Mouse (Mus musculus): ENCODE measurements at regions not wholly inside any gene's neighbourhood (a gene's known extent, or its start where the extent isn't known, plus 50 kb on each side); places are given as distances from the start of the nearest gene placed in this dataset.

GRCm38 (mm10) chrX:96019556-96019955 lies 62.8 kb upstream of the Las1l start:
- ATAC-seq (ENCODE audit: low FRiP score, low TSS enrichment) = no peak
- Histone ChIP-seq H3K4me1 (ENCODE audit: insufficient read depth, low read length) (no peaks in the 10 kb centered on the region), H3K27me3 (ENCODE audit: insufficient read depth, low read length) (no peaks in the 10 kb centered on the region), H3K4me2 (replicated peaks; ENCODE audit: low read depth, low read length) (no peak overlapping the region), H3K9ac (replicated peaks; ENCODE audit: low read length) (no peak overlapping the region), H3K9me3 (ENCODE audit: low read length) (no peaks in the 10 kb centered on the region), H3K4me3 (ENCODE audit: low read length) (no peak overlapping the region), H3K27ac (ENCODE audit: low read length) (no peak overlapping the region), H3K36me3 (ENCODE audit: insufficient read depth, low read length) (no peaks in the 10 kb centered on the region)
- WGBS = 37% methylated on average over 2 of the region's 2 CpGs

- Histone ChIP-seq H3K4me3 (ENCODE audit: low read length) (no peak overlapping the region), H3K4me1 (ENCODE audit: insufficient read depth, low read length) (no peaks in the 10 kb centered on the region), H3K9ac (replicated peaks; ENCODE audit: low read length) (no peak overlapping the region), H3K27me3 (ENCODE audit: insufficient read depth, low read length) (peaks cover 2% of the 10 kb centered on the region; the same call in 1 of the 2 replicates), H3K4me2 (replicated peaks; ENCODE audit: low read depth, low read length) (no peak overlapping the region), H3K9me3 (ENCODE audit: low read length) (no peaks in the 10 kb centered on the region), H3K36me3 (ENCODE audit: insufficient read depth, low read length) (no peaks in the 10 kb centered on the region), H3K27ac (ENCODE audit: low read length) (no peak overlapping the region)
- WGBS = 78% methylated on average over 3 of the region's 3 CpGs
- no peak for ATAC-seq (ENCODE audit: low FRiP score, low TSS enrichment)
These were observed 63.6 kb upstream of the Las1l start for GRCm38 (mm10) chrX:96020407-96020806.

GRCm38 (mm10) chrX:96025374-96025773 lies 68.6 kb upstream of the Las1l start:
- no peak overlapping the region for H3K4me2 ChIP-seq (replicated peaks; ENCODE audit: low read depth, low read length)
- ATAC-seq (ENCODE audit: low FRiP score, low TSS enrichment) = peak; percentile 42; the same call in 1 of the 2 replicates

GRCm38 (mm10) chrX:96025876-96026275 lies 69.1 kb upstream of the Las1l start:
- Histone ChIP-seq H3K9ac (replicated peaks; ENCODE audit: low read length) (no peak overlapping the region), H3K4me1 (ENCODE audit: insufficient read depth, low read length) (no peaks in the 10 kb centered on the region), H3K4me2 (replicated peaks; ENCODE audit: low read depth, low read length) (no peak overlapping the region), H3K27me3 (ENCODE audit: insufficient read depth, low read length) (peaks cover 8% of the 10 kb centered on the region; the same call in 1 of the 2 replicates), H3K4me3 (ENCODE audit: low read length) (no peak overlapping the region), H3K27ac (ENCODE audit: low read length) (peak overlapping the region; percentile 69), H3K9me3 (ENCODE audit: low read length) (no peaks in the 10 kb centered on the region), H3K36me3 (ENCODE audit: insufficient read depth, low read length) (no peaks in the 10 kb centered on the region)
- 57% methylated on average over 5 of the region's 5 CpGs for whole genome bisulfite sequencing
- peak; percentile 81; the same call in 1 of the 2 replicates for ATAC-seq (ENCODE audit: low FRiP score, low TSS enrichment)

More at GRCm38 (mm10) chrX:96025374-96025773, 68.6 kb upstream of the Las1l start:
- Histone ChIP-seq H3K9ac (replicated peaks; ENCODE audit: low read length) (no peak overlapping the region), H3K4me1 (ENCODE audit: insufficient read depth, low read length) (no peaks in the 10 kb centered on the region), H3K27me3 (ENCODE audit: insufficient read depth, low read length) (peaks cover 8% of the 10 kb centered on the region; the same call in 1 of the 2 replicates), H3K36me3 (ENCODE audit: insufficient read depth, low read length) (no peaks in the 10 kb centered on the region), H3K27ac (ENCODE audit: low read length) (peak overlapping the region; percentile 69), H3K4me3 (ENCODE audit: low read length) (no peak overlapping the region), H3K9me3 (ENCODE audit: low read length) (no peaks in the 10 kb centered on the region)
- WGBS = 77% methylated on average over 3 of the region's 3 CpGs

- 74% methylated on average over 5 of the region's 5 CpGs for WGBS
- Histone ChIP-seq H3K36me3 (ENCODE audit: insufficient read depth, low read length) (no peaks in the 10 kb centered on the region), H3K9ac (replicated peaks; ENCODE audit: low read length) (no peak overlapping the region), H3K27ac (ENCODE audit: low read length) (no peak overlapping the region), H3K4me1 (ENCODE audit: insufficient read depth, low read length) (no peaks in the 10 kb centered on the region), H3K9me3 (ENCODE audit: low read length) (no peaks in the 10 kb centered on the region), H3K4me2 (replicated peaks; ENCODE audit: low read depth, low read length) (no peak overlapping the region), H3K4me3 (ENCODE audit: low read length) (no peak overlapping the region), H3K27me3 (ENCODE audit: insufficient read depth, low read length) (peaks cover 3% of the 10 kb centered on the region; the same call in 1 of the 2 replicates)
- no peak for ATAC-seq (ENCODE audit: low FRiP score, low TSS enrichment)
These were observed 64.3 kb upstream of the Msn start for GRCm38 (mm10) chrX:96031591-96031990.

- H3K4me3 ChIP-seq (ENCODE audit: low read length) = no peak overlapping the region
- no peaks in the 10 kb centered on the region for H3K4me1 ChIP-seq (ENCODE audit: insufficient read depth, low read length)
- no peak for ATAC-seq (ENCODE audit: low FRiP score, low TSS enrichment)
- H3K36me3 ChIP-seq (ENCODE audit: insufficient read depth, low read length) = no peaks in the 10 kb centered on the region
- no peak overlapping the region for H3K9ac ChIP-seq (replicated peaks; ENCODE audit: low read length)
- H3K4me2 ChIP-seq (replicated peaks; ENCODE audit: low read depth, low read length) = no peak overlapping the region
- H3K27me3 ChIP-seq (ENCODE audit: insufficient read depth, low read length) = no peaks in the 10 kb centered on the region
- no peak overlapping the region for H3K27ac ChIP-seq (ENCODE audit: low read length)
- H3K9me3 ChIP-seq (ENCODE audit: low read length) = no peaks in the 10 kb centered on the region
These were observed 60.5 kb upstream of the Msn start for GRCm38 (mm10) chrX:96035307-96035706.

- H3K4me1 ChIP-seq (ENCODE audit: insufficient read depth, low read length) = no peaks in the 10 kb centered on the region
- no peaks in the 10 kb centered on the region for H3K9me3 ChIP-seq (ENCODE audit: low read length)
- H3K27me3 ChIP-seq (ENCODE audit: insufficient read depth, low read length) = no peaks in the 10 kb centered on the region
- no peaks in the 10 kb centered on the region for H3K36me3 ChIP-seq (ENCODE audit: insufficient read depth, low read length)
- H3K4me2 ChIP-seq (replicated peaks; ENCODE audit: low read depth, low read length) = no peak overlapping the region
- H3K4me3 ChIP-seq (ENCODE audit: low read length) = no peak overlapping the region
- no peak overlapping the region for H3K27ac ChIP-seq (ENCODE audit: low read length)
- no peak for ATAC-seq (ENCODE audit: low FRiP score, low TSS enrichment)
- 70% methylated on average over 3 of the region's 3 CpGs for WGBS
- no peak overlapping the region for H3K9ac ChIP-seq (replicated peaks; ENCODE audit: low read length)
These were observed 53.6 kb upstream of the Msn start for GRCm38 (mm10) chrX:96042193-96042592.
